Mouse (Mus musculus): Measurements from ENCODE around the gene Dph3. TPM values are rescaled to one million over a fixed set of nuclear protein-coding genes. Genes with fewer than 3 reads are reported as not detected.
A peak's percentile ranks its signal among the peaks of the same experiment; 100 is the strongest.

The Dph3 gene
- polyA plus RNA-seq, 1 experiment from 2014 or later: 117 TPM

- H3K27ac ChIP-seq: no peak overlapping the region
- H3K4me2 ChIP-seq: no peak overlapping the region
- H3K27me3 ChIP-seq (replicated peaks): no peaks in the 10 kb centered on the region
- ATAC-seq: no peak
- peaks cover 3% of the 10 kb centered on the region; the same call in 1 of the 2 replicates for H3K9me3 ChIP-seq (replicated peaks)
- 47% methylated on average over 6 of the region's 6 CpGs for WGBS (ENCODE audit: insufficient replicate concordance)
- H3K36me3 ChIP-seq: no peaks in the 10 kb centered on the region
- H3K4me3 ChIP-seq: no peak overlapping the region
- H3K4me1 ChIP-seq: peaks cover 18% of the 10 kb centered on the region
- H3K9ac ChIP-seq: no peak overlapping the region
These were observed 35.4 kb downstream of the Dph3 start for GRCm38 (mm10) chr14:32050171-32050570.

- H3K27me3 ChIP-seq (replicated peaks): no peaks in the 10 kb centered on the region; the same call in 1 of the 2 replicates
- no peak for ATAC-seq
- no peak overlapping the region for H3K27ac ChIP-seq
- WGBS (ENCODE audit: insufficient replicate concordance): 74% methylated on average over 8 of the region's 8 CpGs
- H3K4me2 ChIP-seq: no peak overlapping the region
- H3K9me3 ChIP-seq (replicated peaks): no peaks in the 10 kb centered on the region
- H3K36me3 ChIP-seq: no peaks in the 10 kb centered on the region
- no peak overlapping the region for H3K9ac ChIP-seq
- H3K4me3 ChIP-seq: no peak overlapping the region
- H3K4me1 ChIP-seq: peaks cover 11% of the 10 kb centered on the region
These were observed 39.2 kb downstream of the Dph3 start for GRCm38 (mm10) chr14:32046357-32046756.

GRCm38 (mm10) chr14:32042108-32042507 lies 43.4 kb downstream of the Dph3 start:
- Histone ChIP-seq H3K4me1 (peaks cover 34% of the 10 kb centered on the region), H3K4me3 (no peak overlapping the region), H3K9ac (no peak overlapping the region), H3K4me2 (no peak overlapping the region), H3K9me3 (replicated peaks) (no peaks in the 10 kb centered on the region), H3K27ac (no peak overlapping the region), H3K27me3 (replicated peaks) (no peaks in the 10 kb centered on the region; the same call in 1 of the 2 replicates), H3K36me3 (no peaks in the 10 kb centered on the region)
- WGBS (ENCODE audit: insufficient replicate concordance): 39% methylated on average over 5 of the region's 5 CpGs
- ATAC-seq: no peak

GRCm38 (mm10) chr14:32037661-32038252 lies 47.8 kb downstream of the Dph3 start:
- peaks cover 42% of the 10 kb centered on the region for H3K4me1 ChIP-seq
- H3K9me3 ChIP-seq (replicated peaks): no peaks in the 10 kb centered on the region
- peak overlapping the region; percentile 72 for H3K27ac ChIP-seq
- 55% methylated on average over 8 of the region's 8 CpGs for WGBS (ENCODE audit: insufficient replicate concordance)
- H3K4me2 ChIP-seq: peak overlapping the region; percentile 46
- H3K36me3 ChIP-seq: no peaks in the 10 kb centered on the region
- H3K27me3 ChIP-seq (replicated peaks): no peaks in the 10 kb centered on the region
- peak overlapping the region; percentile 32; the same call in 1 of the 2 replicates for H3K9ac ChIP-seq
- no peak overlapping the region for H3K4me3 ChIP-seq
- ATAC-seq: peak; percentile 95

GRCm38 (mm10) chr14:32036482-32036881 lies 49.0 kb downstream of the Dph3 start:
- H3K9me3 ChIP-seq (replicated peaks): no peaks in the 10 kb centered on the region
- no peaks in the 10 kb centered on the region for H3K36me3 ChIP-seq
- no peak for ATAC-seq
- H3K27me3 ChIP-seq (replicated peaks): no peaks in the 10 kb centered on the region; the same call in 1 of the 2 replicates
- H3K27ac ChIP-seq: no peak overlapping the region
- no peak overlapping the region for H3K4me3 ChIP-seq
- no peak overlapping the region for H3K9ac ChIP-seq
- no peak overlapping the region for H3K4me2 ChIP-seq
- 73% methylated on average over 5 of the region's 5 CpGs for WGBS (ENCODE audit: insufficient replicate concordance)
- peaks cover 38% of the 10 kb centered on the region for H3K4me1 ChIP-seq

GRCm38 (mm10) chr14:32032522-32032921 lies 53.0 kb downstream of the Dph3 start:
- Histone ChIP-seq H3K27ac (no peak overlapping the region), H3K36me3 (no peaks in the 10 kb centered on the region), H3K9me3 (replicated peaks) (no peaks in the 10 kb centered on the region), H3K4me2 (no peak overlapping the region), H3K4me1 (peaks cover 23% of the 10 kb centered on the region), H3K9ac (no peak overlapping the region), H3K4me3 (no peak overlapping the region), H3K27me3 (replicated peaks) (peaks cover 34% of the 10 kb centered on the region)
- 7% methylated on average over 4 of the region's 4 CpGs for WGBS (ENCODE audit: insufficient replicate concordance)
- peak; percentile 18; the same call in 1 of the 2 replicates for ATAC-seq

Other genes starting within 250 kb of the Dph3 start
- 0.02 TPM in 1 of 2 replicates, not detected in the other for gene Galnt15, start 56.7 kb downstream of the Dph3 start, polyA plus RNA-seq (2016; fragmentation: Nextera tagmentation; extraction: Ambion mirVana)
- gene Oxnad1, start 355 bp downstream of the Dph3 start, polyA plus RNA-seq (2016; fragmentation: Nextera tagmentation; extraction: Ambion mirVana): 18.9 and 21.8 TPM in 2 replicates
- gene Msmb, start 56.3 kb upstream of the Dph3 start, polyA plus RNA-seq (2016; fragmentation: Nextera tagmentation; extraction: Ambion mirVana): 0.36 and 0.50 TPM in 2 replicates
- 289 and 291 TPM in 2 replicates for gene Ncoa4, start 74.1 kb upstream of the Dph3 start, polyA plus RNA-seq (2016; fragmentation: Nextera tagmentation; extraction: Ambion mirVana)
- gene Timm23, start 116.2 kb upstream of the Dph3 start, polyA plus RNA-seq (2016; fragmentation: Nextera tagmentation; extraction: Ambion mirVana): 280 and 286 TPM in 2 replicates
- gene Parg, start 116.2 kb upstream of the Dph3 start, polyA plus RNA-seq (2016; fragmentation: Nextera tagmentation; extraction: Ambion mirVana): 22.7 and 26.1 TPM in 2 replicates
- gene Ogdhl, start 236.3 kb upstream of the Dph3 start, polyA plus RNA-seq (2016; fragmentation: Nextera tagmentation; extraction: Ambion mirVana): 2.9 and 3.6 TPM in 2 replicates

Data from liver, embryonic 12.5 days (tissue).